Mouse (Mus musculus): ENCODE measurements at regions not wholly inside any gene's neighbourhood (a gene's known extent, or its start where the extent isn't known, plus 50 kb on each side); places are given as distances from the start of the nearest gene placed in this dataset.
"Not testable (repeated sequence)": the region's sequence is repeated elsewhere in the genome, so short reads cannot be mapped to it uniquely, and the experiment has no call there.

- no peak for DNase-seq (ENCODE audit: low read depth)
These were observed 87.0 kb downstream of the Fam43a start for GRCm38 (mm10) chr16:30686536-30686935.

DNA sequence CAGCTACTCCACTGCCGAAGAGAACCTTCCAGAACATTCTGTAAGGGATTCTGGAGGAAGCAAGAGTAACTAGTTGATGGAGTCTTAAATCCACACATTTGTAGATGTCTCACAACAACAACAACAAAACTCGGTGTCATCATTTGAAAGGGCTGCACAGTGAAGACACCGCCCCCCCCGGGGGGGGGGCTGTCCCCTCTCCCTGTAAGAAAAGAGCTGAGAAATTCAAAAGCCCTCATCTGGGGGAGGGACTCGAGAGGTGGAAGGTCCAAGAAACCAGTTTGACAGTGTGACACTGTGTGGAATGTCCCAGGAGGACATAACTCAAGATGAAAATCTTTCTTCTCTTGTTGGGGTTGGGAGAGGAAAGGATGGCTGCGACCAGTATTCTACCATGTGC is 87.7 kb downstream of the Fam43a start:
- no peak for DNase-seq (ENCODE audit: low read depth)

DNA sequence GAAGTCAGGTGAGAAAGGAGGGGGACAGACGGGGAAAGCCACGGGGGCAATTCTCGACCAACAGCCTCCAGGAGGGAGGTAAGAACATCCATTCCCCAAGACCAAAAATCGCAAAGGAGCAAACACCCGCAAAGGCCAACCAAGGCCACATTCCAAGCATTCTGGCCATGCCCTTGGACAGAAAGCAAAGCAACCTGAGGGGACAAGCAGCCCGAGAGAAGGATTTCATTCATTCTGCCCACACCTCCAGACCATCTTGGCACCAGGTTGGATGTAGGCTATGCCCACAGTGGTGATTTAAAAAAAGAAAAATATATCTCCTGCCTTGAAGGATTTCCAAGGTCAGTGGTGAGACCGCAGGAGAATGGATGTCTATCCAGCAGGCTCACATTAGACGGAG is 88.2 kb downstream of the Fam43a start:
- DNase-seq (ENCODE audit: low read depth) = no peak

- DNase-seq (ENCODE audit: low read depth) = no peak
These were observed 91.0 kb downstream of the Fam43a start for GRCm38 (mm10) chr16:30690531-30690930.

DNA sequence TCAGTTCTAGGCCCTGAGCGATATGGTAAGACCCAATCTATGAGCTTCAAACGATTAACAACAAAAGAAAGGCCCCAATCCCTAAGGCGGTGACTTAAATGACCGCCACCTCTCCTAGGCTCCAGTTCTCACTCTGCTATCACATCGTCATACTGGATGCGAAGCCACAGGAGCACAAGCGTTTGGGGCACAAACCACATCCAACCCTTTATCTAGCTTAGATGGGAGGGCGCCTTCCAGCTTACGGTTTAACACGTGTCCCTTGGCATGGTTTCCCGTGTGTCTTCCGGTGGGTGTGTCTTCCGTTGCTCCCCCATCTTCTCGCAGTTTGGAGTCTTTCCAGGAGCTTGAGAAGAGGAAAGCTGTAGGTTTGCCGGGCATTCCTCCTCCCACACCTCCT is 92.4 kb downstream of the Fam43a start:
- no peak for DNase-seq (ENCODE audit: low read depth)

- no peak for DNase-seq (ENCODE audit: low read depth)
These were observed 93.1 kb downstream of the Fam43a start for GRCm38 (mm10) chr16:30692541-30693141.

DNA sequence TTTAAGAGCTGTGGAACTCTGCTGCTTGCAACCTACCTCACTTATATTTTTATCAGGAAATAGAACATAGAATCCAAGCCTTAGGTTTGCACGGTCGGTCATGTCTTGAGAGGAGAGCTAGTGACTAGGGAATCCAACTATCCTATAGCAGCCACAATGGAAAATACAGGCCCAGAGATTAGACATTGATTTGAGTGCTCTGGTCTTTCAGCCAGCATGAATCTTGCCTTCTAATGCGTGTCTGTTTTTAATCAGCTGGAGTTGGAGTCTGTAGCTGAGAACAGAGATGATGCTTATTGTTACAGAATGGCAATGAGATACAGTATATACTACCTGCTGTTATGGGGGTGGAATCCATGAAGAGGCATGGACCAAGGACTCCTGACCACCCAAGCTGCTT is 93.7 kb downstream of the Fam43a start:
- DNase-seq (ENCODE audit: low read depth) = no peak

- DNase-seq (ENCODE audit: low read depth) = no peak
These were observed 94.5 kb downstream of the Fam43a start for GRCm38 (mm10) chr16:30693839-30694527.

GRCm38 (mm10) chr16:30695691-30696090 is 96.2 kb downstream of the Fam43a start:
- DNase-seq (ENCODE audit: low read depth) = no peak

DNA sequence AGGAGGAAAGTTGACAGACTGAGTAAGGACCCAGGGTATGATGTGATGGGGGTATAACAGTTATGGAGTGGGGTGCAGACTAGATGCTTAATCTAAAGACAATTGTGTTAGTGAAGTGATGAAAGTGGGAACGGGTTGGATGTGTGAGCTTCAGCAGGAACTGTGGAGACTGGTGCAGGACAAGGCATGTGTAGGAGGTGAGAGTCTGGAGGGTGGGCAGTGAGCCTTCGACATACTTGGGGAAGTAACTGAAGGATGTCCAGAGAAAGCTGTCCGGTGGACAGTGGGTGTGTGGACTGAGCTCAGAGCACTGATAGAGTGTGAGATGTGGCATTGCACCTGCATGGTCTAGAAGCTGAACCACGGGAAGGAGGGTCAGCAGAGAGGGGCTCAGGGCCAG is 97.7 kb downstream of the Fam43a start:
- DNase-seq (ENCODE audit: low read depth) = no peak

DNA sequence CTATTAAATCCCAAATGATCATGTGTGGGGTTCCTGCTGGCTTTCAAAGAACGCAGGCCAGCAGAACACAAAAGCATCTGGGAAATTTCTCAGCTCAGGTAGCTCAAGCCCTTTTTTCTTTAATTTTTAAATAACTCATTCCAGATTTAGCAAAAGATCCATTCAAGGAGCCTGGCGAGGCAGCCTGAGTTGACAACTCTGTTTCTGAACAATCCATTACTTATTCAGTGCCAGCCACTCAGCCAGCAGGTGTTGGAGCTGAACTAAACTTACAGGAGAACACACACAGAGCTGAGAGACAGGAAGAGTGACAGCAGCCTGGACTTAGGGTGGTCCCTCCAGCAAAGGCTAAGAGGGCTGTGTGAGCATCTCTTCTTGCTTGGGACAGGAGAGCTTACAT is 98.3 kb downstream of the Fam43a start:
- DNase-seq (ENCODE audit: low read depth) = no peak

DNA sequence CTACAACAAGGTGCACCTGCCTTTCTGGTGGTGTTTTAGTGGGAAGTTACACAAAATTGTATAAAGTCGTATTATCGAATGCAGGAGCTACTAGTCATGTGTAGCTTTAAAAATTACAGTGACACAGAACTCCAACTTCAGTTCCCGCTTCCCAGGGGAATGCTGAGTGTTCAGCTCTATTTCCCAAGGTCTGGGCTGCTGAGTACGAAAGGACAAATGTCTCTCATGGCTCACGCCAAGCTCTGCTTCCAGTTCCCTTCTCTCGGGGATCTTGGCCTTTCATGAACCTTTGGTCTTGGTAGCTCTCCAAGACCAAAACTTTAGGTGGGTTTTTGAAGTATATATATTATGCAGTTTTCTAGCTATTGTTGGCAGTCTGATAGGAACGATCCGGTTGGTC is 104.3 kb downstream of the Fam43a start:
- no peak for DNase-seq (ENCODE audit: low read depth)

DNA sequence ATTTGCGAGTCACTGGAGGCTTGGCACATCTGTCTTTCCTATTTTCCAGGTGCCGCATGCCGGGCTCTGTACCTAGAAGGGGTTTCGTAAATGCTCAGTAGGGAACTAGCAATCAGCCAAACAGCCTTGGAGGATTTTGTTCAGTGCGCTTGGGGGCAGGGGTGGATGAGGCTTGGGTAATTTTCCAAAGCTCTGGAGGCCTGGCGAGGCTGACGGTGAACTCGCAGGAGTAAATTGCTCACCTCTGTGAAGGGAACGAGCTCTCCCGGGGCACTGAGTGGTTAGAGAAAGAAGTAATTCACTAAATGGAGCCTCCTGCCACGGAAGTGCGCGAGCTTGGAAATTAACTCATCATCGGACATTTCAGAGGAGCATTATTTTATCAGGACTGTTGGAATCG is 110.0 kb downstream of the Fam43a start:
- no peak for DNase-seq (ENCODE audit: low read depth)

DNA sequence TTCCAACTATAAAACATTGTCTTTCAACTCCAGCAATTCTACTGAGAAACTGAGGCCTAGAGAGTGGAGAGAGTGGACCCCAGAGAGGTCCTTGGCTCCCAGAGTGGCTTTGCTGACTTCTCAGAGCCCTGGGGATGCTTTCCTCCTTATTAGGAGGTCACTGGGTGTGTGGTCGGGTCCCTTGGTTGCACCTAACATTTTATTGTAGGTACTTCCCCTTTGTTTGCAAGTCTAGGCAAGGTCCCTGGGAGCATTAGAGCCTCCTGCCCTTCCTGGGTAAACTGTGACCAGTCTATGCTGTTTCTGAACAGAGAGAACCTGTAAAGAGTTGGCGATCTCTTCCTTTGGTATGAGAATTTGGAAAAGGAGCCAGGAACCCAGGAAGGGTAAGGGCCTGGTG is 110.5 kb downstream of the Fam43a start:
- DNase-seq (ENCODE audit: low read depth) = no peak

DNA sequence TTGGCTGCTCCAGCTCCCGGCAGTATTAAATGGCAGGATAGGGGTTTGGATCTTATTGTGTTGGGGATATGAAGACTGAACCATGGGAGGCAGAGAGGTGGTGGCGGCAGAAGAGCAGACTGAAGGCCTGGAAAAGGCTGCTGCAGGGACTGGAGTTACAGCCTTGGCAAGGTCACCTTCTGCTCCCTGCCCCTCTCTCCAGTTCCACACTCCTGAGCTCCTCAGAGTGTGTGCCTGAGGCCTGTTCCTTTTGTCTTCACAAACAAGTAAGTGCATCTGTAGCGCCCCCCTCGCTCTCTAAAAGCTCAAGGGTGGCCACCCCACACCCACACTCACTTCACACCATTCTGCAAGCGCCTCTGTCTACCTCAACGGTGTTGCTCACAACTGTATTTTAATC is 113.0 kb downstream of the Fam43a start:
- DNase-seq (ENCODE audit: low read depth) = no peak

DNA sequence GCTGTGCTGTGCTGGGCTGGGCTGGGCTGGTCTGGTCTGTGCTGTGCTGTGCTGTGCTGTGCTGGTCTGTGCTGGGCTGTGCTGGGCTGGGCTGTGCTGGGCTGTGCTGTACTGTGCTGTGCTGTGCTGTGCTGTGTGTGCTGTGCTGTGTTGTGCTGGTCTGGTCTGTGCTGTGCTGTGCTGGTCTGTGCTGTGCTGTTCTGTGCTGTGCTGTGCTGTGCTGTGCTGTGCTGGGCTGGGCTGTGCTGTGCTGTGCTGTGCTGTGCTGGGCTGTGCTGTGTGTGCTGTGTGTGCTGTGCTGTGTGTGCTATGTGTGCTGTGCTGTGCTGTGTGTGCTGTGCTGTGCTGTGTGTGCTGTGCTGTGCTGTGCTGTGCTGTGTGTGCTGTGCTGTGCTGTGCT is 118.1 kb downstream of the Fam43a start:
- DNase-seq (ENCODE audit: low read depth) = not testable (repeated sequence)

DNA sequence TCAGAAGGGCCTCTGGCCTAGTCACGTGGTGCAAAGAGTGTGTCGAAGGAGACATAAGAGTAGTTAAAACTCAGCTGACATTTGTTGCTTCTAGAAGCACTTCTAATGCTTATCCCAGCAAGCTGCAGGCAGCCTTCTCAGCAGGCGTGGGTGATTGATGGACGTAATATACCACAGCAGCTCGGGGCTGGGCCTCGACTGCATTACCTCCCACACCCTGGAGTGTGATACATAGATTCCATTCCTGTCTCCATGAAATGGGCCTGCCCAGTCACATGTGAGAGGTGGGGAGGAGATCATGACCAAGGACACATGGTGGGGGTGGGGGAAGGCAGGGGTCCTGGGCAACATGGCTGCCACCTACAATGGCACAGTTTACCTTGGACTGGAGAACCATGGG is 121.3 kb downstream of the Fam43a start:
- no peak for DNase-seq (ENCODE audit: low read depth)

- no peak for DNase-seq (ENCODE audit: low read depth)
These were observed 121.7 kb downstream of the Fam43a start for GRCm38 (mm10) chr16:30721223-30721622.

GRCm38 (mm10) chr16:30722372-30722771 is 122.8 kb downstream of the Fam43a start:
- no peak for DNase-seq (ENCODE audit: low read depth)

DNA sequence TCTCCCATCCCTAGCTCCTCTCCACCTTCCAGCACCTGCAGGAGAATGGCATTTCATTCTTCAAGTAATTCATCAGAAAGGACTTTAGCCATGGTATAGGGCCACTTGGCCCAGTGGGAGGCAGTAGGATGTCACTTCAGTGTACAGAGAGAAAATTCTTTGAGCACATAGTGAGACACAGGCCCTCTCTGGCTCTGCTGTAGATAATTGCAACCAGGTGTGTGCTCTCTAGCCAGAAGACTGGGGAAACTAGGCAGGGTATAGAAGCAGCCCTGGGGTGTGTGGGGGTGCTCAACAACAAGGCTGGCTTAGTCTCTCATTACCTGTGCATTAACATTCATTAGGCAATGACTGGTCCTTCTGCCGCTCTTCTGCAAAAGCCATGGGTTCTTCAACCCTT is 125.1 kb downstream of the Fam43a start:
- DNase-seq (ENCODE audit: low read depth) = no peak

GRCm38 (mm10) chr16:30732770-30733415 is 133.4 kb downstream of the Fam43a start:
- DNase-seq (ENCODE audit: low read depth) = no peak

DNA sequence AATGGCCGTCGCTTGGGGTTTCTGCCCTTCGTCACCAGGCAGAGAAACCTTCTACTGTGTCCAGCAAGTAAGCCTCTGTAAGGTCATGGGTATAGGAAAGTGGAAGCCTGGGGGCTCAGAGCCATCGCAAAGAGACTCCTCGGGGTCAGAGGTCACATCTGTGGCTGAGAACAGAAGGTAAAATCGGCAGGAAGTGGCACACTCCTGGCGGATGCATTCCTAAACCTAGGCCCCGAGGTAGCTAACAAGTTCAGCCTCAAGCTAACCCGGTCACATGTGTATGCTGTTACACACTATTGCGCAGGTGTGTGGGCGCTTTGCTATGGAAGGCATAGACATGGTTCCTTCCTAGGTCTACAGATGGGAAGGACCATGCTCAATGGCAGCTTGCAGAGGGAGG is 134.0 kb downstream of the Fam43a start:
- DNase-seq (ENCODE audit: low read depth) = no peak

DNA sequence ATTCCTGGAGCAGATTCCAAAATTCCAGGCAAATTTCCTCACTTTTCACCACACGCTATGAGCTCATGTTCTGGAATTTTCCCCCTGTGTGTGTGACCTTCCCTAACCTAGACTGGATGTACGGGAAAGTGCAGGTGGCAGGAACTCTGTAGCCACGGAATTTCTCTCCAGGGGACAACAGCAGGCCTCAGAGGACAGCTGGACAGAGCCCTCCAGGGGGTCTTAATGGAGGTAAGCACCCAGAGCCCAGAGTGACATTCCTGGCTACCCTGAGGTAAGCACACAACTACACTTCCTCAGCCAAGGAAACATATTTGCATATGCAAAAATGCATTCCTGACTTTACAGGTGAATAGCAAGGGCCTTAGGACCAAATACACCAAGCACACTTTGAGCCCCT is 135.8 kb downstream of the Fam43a start:
- no peak for DNase-seq (ENCODE audit: low read depth)

GRCm38 (mm10) chr16:30735969-30736368 is 136.4 kb downstream of the Fam43a start:
- no peak for DNase-seq (ENCODE audit: low read depth)

Data from c-Kit-positive CD71-negative TER-119-negative erythroid progenitor cells, embryonic 14.5 days (primary cell).